Mouse (Mus musculus): Measurements from ENCODE around the gene 4930451I11Rik.

Gene 4930451I11Rik

DNA sequence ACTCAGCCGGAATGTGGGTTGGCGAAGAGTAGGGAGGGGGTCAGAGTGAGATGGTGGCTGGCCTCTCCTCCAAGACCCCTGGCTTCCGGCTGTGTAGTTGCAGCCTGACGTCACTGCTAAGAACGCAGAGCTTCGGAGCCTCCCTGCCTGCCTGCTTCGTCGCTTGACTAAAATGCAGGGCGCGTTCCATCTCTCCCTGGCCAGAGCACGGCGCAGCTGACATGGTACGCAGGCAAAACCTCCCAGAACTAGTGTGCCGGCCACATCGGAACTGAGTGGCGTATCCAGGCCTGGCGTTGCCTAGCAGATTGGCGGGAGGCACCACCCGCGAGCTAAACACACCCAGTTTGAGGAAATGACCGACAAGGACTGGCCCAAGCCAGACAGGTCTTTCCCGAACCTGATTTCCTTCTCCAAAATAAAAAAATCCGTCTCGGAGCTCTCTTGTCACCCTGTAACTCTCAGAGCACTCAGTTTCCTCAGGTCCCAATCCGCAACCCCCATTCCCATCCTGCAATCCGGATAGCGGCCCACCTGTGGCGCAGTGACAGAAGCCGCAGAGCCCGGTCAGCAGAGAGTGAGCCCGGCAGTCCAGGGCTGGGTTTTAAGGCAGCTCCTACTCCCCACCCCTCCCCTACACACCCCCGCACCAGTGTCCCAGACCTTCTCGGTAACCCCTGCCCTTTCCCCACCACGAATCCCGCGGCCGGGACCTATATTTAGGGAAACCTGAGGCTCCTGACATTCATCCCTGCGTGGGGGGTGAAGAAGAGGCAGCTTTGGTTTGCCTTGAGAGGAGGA lies 31.8 kb downstream of the 4930451I11Rik start:
- DNase-seq = no peak

DNA sequence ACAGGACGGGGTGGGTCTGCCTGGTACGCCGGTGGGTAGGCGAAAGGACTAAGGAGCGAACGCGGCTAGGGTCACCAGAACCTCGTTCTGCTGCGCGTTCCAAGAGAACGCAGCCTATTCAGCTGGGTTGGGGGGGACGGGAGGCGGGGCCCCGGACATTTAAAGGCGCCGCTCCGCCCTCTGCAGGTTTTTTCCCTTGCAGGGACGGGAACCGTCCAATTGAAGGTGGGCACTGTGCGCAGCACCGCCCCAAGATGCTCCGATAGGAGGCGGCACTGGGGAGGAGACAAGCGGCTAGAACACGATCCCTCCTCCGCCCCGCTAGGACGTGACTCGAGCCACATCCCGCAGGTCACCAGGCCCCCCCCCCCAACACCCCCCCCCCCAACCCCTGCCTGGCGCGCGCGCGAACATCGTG lies 32.4 kb downstream of the 4930451I11Rik start:
- DNase-seq = peak; percentile 98

DNA sequence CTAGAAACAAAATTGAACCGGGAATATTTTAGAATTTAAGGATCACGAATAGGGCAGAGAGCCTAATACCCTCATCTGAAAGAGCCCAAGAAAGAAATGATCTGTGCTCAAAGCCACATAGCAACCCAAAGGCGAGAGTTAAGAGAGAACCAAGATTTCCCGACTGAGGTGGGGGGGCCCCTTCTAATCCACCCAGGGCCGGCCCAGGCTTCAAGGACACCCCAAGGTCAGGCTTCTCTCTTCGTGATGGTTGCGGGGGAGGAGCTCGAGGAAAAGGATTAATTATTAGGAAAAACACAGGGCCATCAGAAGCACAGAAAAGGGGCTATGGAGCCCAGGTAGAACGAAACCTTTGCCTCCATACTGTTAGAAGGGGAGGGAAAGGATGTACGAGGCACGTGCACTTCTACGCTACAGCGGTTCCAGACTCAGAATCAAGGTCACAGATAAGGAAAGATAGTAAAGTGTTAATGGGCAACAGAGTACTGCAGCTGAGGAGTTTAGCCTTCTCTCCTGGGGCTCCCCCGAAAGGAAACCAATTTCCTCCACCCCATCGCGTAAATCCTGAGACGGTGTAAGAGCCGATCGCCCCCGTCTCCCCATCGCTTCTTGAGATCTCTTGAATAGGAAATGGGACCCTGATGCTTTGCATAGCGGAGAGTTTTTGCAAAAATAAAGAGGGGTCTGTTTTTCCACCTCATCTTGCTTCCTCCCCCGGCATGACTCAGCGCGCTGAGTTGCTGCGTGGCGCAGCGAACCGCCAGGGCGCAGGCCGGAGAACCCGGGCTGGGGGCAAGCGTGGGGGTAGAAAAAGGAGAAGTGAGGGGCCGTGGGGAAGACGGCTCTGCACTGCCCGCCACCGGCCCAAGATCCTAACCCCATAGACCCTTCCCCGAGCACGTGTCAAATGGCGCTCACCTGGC lies 33.1 kb downstream of the 4930451I11Rik start:
- DNase-seq = peak; percentile 64

DNA sequence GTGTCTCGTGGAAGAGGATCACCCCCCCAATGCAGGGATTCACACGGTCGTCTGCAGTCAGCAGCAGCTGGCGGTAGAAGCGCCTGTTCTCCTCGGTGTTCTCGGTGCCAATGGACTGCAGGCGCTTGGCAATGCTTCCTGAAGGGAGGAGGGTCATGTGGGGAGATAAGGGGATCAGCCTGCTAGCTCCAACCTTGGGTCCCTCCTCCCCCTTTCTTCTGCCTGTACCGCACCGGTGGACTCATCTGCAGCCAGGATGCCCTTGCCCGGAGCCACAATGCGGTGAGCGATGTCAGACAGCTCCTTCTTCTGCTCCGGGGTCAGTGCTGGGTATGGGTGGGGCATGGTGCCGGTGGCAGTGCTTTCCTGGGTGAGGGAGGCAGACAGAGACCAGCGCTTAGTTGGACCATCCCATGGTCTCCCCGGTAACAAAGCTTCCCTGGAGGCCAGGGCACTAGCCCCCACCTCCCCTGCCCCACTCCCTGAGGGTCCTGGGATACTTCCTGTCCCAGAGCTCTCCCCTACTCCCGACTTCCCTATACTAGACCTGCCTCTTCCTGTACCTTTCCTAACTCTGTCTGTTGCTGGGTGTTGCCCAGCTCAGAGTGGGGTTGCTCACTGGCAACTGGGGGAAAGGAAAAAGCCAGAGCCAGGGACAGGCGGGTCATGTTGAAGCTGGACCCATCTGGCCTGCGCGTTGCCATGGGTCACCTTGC lies 33.9 kb downstream of the 4930451I11Rik start, which contains the start of gene Fam57b:
TSS of gene Fam57b (plus strand) at position 258 of the 716 bp plus-strand sequence.
- peak; percentile 41 for DNase-seq

DNA sequence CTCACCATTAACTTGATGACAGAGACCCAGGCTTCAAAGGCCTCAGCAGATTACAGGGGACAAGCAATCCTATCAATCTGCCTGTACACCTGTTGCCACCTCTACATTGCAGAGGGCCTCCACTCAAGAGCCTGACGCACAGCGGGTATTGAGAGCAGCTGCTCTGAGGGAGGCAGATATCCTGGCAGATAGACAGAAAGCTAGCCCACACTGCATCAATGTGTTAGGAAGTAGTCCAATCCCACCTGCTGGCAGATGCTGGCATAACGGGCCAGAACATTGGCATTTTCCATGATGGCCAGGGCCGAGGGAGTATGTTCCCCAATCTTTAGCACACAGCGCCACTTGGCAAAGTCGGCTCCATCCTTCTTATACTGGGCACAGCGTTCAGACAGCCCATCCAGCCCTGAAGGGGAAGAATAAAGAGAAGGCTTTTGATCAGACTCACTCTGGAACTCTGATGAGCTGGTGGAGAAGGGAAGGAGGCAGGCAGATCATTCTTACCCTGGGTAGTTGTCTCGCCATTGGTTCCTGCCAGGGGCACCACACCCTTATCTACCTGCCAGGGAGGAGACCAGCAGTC lies 35.0 kb downstream of the 4930451I11Rik start:
- DNase-seq = peak; percentile 52

DNA sequence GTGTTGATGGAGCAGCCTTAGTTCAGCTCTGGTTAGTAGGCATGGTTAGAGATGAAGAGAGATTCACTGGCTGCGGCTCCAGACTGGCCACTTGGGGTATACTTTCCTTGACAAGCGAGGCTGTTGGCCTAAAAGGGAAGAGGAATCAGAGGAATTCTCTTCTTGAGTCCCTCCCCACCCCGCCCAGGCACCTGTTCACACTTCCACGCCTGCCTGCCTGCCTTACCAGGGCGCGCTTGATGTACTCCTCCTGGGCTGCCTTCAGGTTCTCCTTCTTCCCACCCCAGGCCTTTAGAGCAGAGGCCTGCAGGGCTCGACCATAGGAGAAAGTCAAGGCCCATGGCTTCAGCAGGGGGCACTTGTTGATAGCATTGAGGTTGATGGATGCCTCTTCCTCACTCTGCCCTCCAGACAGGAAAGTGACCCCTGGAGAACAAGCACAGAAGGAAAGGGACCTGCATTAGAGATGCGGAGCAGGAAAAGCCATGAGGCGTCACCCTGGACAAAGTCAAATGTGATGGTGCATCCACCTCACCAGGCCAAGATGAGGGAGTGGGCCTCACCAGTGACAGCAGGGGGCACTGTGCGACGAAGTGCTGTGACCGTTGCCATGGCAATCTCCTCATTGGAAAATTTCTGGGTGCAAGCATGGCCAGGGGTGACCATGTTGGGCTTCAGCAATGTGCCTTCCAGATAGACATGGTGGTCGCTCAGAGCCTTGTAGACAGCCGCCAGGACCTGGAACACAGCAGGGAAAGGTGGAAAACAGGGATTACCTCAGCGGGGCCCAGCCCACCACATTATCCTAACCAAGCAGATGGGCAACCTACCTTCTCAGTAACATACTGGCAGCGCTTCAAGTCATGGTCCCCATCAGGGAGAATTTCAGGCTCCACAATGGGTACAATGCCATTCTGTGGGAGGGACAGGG lies 35.8 kb downstream of the 4930451I11Rik start:
- DNase-seq = no peak

DNA sequence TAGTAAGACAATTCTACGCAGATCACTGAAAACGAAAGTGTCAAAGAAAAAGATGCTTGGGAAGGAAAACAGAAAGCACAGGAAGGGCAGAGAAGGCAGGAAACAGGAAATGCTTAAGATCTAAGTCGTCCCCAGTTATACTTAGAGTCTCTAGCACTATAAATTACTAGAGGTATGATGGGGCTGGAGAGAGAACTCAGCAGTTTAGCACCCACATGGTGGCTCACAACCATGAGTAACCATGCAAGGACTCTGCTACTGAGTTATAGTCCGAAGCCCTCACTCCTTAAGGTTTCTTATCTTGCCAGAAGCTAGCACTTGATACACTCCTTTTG lies 37.2 kb downstream of the 4930451I11Rik start:
- DNase-seq = no peak

DNA sequence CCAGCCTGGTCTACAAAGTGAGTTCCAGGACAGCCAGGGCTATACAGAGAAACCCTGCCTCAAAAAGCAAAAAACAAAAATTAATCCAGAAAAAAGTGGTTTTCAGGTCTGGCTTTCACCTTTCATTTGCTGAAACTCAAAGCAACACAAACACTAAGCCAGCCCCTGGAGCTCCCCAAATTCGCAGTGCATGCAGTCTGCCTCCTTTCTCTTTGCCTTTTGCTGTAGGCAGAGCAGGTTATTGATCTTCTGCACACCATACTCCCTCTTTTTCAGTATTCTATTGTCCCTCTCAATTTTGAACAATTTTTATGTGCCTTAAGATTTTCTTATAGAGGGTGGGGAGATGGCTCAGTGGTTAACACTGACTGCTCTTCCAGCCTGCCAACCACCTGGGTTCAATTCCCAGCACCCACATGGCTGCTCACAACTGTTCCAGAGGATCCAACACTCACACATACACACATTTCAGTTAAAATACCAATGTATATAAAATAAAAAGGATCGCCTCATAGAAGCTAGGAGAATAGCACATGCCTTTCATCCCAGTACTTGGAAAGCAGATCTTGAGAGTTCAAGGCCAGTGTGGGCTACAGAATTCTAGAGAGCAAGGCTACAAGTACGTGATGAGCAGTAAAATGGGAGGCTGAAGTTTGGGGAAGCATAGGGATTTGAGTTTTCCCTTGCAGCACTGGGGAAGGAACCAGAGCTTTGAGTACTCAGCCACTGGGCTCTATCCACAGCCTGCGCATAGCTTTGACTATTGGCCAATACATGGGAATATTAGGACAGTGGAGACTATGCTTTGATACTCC lies 37.8 kb downstream of the 4930451I11Rik start:
- DNase-seq = no peak

DNA sequence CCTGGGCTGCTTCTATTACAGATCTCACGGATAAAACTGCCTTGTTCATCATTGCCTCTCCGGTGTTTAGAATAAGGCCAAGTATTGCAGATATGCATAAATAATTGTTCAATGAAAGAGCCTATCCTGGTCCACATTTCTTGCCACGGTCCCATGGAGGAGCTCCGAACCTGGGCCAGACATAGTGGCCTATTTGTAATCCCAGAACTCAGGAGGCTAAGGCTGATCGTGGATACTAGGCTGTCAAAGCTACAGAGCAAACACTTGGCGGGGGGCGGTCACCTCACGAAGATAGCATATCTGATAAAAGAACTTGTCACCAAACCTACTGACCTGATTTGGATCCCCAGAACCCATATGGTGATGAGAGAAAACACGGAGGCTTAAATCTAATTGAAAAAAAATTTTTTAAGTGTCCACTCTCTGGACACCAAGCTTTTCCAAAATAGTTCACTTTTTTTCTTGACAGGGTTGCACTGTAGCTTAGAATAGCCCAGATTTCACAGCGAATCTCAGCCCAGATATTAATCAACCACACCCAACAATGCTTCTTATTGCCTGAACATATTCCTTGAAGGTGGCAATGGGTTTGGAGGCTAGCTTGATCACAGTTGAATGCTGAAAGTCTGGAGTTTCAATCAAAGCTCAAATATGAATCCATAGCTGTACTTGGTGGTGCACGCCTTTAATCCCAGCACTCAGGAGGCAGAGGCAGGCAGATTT lies 38.6 kb downstream of the 4930451I11Rik start:
- no peak for DNase-seq

DNA sequence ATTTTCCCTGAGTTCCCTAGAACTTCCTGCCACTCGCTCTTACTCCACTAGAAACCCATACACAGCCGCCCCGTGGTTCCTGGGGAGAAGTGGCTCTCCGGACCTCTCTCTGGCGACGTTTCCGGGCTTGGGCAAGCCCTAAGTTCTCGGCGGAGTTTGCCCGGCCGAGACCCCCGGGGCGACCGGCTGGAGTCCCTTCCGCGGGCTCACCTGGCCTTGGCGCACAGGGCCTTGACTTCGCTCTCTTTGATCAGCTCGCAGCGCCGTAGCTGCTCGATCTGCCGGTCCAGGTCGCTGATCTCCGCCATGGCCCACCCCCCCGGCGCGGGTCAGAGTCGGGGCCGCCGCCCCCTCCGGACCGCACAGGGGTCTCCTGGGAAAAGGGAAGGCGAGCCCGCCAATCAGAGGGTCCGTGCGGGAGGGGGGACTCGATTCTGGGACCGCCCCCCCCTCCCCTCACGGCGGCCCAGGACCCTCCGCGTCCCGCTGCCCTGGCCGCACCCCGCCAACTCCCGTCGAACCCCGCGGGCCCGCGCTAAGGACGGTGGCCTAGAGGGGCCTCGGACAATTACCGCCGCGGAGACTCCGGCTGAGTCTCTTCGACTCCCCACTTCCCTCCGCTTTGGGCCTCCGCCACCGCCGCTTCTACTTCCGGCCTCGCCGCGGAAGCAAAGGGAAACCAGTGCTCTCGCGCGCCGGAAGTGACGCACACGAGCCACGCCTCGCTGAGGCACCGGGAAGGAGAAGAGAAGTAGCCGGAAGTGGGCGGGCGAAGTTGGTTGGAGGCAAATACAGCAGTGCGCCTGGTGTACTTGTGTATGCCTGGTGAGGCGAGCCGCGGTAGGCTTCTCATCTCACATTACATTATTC lies 39.4 kb downstream of the 4930451I11Rik start, which contains the start of gene Ppp4c:
TSS of gene Ppp4c (minus strand) at position 646 of the 870 bp plus-strand sequence.
- DNase-seq = peak; percentile 99

DNA sequence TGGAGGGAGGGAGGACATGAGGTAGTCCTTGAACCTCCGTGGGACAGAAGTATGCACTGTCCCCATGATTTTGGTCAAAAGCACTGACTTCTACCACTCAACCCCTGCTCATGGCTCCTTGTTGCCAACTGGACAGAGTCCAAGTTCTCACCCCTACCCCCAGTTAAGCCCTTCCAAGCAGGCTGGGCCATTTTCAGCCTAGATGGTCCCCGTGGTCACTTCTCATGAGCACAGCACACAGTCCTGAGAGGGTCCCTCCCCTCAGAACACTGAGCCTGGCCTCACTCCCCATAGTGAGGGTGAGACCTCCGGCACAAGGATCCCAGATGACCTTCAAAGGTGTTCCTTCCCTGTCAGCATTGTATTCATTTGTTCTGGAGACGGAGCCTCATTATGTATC lies 42.3 kb downstream of the 4930451I11Rik start:
- DNase-seq = no peak

DNA sequence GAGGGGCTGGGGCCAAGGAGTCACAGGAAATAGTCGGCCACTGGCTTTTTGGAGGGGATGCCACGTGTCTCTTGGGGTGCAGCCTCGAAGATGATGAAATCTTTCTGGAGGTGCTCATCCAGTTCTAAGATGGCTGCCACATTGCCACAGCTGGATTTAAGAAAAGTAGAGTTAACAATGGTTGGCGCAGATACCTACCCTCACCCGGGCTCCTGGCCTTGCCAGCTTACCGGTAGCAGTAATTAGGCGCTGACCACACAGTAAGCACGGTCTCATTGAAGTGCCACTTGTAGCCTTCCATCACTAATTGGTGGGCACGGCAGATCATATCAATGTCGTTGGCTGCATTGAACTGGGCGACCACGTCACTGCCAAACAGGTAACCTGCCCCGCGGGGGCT lies 45.3 kb downstream of the 4930451I11Rik start:
- no peak for DNase-seq

DNA sequence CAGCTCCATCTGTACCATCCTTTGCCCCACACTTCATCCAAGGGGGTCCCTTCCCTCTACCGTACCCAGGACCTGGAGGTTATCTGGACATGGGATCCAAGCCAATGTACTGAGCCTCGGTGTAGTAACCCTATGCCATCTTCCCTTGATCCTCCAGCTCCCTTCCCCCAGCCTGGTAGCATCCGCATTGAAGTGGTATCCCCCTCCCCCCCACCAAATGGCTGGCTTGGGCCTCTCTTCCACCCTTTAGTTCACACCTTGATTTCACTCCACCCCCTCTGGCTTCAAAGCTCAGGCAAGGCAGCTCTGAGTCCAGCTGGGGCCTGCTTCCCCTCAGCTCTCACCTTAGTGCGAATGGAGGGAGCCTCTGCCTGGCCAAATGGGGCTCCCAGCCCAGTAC lies 46.4 kb downstream of the 4930451I11Rik start:
- DNase-seq = no peak

DNA sequence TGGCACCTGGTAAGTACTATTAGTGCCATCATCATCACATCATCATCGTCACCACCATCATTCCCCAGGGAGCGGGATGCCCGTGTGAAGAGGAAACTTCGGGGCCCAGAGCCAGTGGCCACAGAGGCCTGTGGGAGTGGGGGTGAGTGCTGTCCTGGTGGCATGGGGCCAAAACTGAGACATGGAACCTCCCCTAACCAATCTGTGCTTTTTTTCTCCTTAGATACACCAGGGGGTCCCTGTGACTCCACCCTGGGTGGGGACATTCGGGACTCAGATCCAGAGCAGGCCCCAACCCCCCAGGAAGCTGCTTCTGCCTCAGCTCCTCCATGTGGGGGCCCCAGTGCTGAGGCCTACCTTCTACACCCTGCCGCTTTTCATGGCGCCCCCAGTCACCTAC lies 47.0 kb downstream of the 4930451I11Rik start:
- no peak for DNase-seq

DNA sequence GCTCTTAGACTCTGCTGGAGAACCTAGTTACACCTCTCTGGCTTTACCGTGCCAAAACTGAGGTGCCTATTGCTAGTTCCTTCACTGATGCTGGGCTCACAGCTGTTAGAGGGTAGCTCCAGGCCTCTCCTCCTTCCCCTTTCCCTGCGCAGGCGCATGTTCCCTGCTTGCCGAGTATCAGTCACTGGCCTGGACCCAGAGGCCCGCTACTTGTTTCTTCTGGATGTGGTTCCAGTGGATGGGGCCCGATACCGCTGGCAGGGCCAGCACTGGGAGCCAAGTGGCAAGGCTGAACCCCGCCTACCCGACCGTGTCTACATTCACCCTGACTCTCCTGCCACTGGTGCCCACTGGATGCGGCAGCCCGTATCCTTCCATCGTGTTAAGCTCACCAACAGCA lies 48.7 kb downstream of the 4930451I11Rik start:
- DNase-seq = no peak

DNA sequence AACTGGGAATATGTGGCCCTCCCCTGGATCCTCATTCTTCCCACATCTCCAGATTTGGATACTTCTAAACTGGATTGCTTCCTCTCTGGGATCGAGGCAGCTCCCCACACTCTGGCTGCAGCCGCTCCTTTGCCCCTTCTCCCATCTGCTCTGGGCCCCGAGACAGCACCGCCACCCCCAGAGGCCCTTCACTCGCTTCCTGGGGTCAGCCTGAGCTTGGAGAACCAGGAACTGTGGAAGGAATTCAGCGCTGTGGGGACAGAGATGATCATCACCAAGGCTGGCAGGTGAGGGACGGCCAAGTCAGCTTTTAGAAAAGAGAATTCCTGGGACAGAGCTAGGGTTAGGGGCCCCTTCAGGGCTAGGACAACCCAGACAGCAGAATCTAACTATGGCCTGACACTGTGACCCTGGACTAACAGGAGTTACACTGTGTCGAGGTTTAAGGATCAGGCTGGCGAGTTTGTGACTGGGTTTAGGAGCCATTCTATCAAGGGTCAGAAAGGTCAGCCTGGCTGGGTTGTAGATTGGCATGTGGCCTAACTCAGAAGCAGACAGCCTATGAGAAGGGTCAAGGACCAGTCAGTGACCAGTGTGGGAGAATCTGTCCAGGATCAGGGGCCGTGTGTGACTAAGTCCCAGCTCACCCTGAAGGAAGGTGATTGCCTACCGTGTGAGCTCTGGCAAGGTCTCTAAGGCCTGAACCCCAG lies 49.6 kb downstream of the 4930451I11Rik start:
- no peak for DNase-seq

DNA sequence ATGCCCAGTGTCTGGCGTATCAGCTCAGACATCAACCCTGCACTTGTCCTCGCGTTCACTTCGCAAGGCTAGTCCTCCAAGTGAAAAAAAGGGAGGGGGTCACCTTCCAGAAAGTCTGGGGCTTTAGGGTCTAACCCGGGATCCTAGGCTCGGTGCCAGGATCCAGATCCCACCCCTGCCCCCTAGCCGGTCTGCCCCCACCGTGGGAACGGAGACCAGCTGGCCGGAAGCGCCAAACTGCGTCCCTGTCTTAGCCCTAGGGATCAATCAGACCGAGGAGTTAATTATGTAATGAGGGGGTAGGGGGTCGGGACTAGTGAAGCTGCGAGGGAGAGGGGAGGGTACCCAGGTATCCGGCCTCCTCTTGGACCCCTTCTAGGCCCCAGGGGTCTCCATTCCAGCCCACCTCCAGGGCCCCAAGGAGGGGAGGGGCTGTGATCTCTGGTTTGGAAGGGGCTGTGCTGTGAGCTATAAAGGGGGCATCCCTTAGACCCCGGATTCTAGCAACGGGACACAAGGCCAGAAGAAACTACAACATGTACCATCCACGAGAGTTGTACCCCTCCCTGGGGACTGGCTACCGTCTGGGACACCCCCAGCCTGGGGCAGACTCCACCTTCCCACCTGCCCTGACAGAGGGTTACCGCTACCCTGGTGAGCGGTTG lies 50.3 kb downstream of the 4930451I11Rik start, which contains the start of gene Tbx6:
TSS of gene Tbx6 (plus strand) at position 513 of the 665 bp plus-strand sequence.
- peak; percentile 72 for DNase-seq

Measured in kidney, postnatal 10 days (tissue).